Mouse (Mus musculus): ENCODE measurements around the gene P3h4. TPM values are rescaled to one million over a fixed set of nuclear protein-coding genes. Genes with fewer than 3 reads are reported as not detected.

P3h4 gene
- total and polyA plus RNA-seq, 3 experiments = not detected

- dilution Hi-C loops (cut with MboI; ENCODE audit: extremely low pct_ligation_motif_present, extremely low pct_unique_long_range_greater_than_20kb, low sequenced_read_pairs) = no loop called here
- H3K9ac ChIP-seq (ENCODE audit: insufficient read depth, low read depth) = no peak overlapping the region
Observed at GRCm38 (mm10) chr11:100393733-100394132, 20.9 kb downstream of the P3h4 start.

GRCm38 (mm10) chr11:100392958-100393357 is 21.7 kb downstream of the P3h4 start:
- Histone ChIP-seq H3K4me2 (ENCODE audit: insufficient read depth, low read depth, poor library complexity, severe bottlenecking) (no peak overlapping the region), H3K4me3 (replicated peaks in 1 of 3; ENCODE audit: low read depth in 2 of 3, low read length in 2 of 3, poor library complexity in 1 of 3) (no peak overlapping the region), H3K27me3 (replicated peaks) (peaks cover 88% of the 10 kb centered on the region), H3K9me3 (replicated peaks; ENCODE audit: low read length) (no peaks in the 10 kb centered on the region), H3K27ac (ENCODE audit: insufficient read depth, low read depth) (no peak overlapping the region), H3K9ac (ENCODE audit: insufficient read depth, low read depth) (no peak overlapping the region), H3K79me2 (replicated peaks; ENCODE audit: control insufficient read depth, extremely low read depth, insufficient read depth, poor library complexity, severe bottlenecking) (no peaks in the 10 kb centered on the region), H3K4me1 (ENCODE audit: control insufficient read depth in 1 of 2, insufficient read depth in 2 of 2) (peaks cover 22 to 33% of the 10 kb centered on the region in 2 experiments), H3K36me3 (replicated peaks in 1 of 2; ENCODE audit: control insufficient read depth in 1 of 2, insufficient read depth in 1 of 2, low read length in 1 of 2) (no peaks in the 10 kb centered on the region)
- in situ Hi-C loops (cut with MboI; ENCODE audit: low pct_ligation_motif_present, low pct_unique_long_range_greater_than_20kb, low sequenced_read_pairs) (no loop called here), dilution Hi-C loops (cut with MboI; ENCODE audit: extremely low pct_ligation_motif_present, extremely low pct_unique_long_range_greater_than_20kb, low sequenced_read_pairs) (no loop called here)
- DNase-seq (ENCODE audit: extremely low read depth) = no peak
- TF ChIP-seq USF1 (IDR thresholded peaks at IDR 0.05; ENCODE audit: low read depth, low read length) (no peak), ZNF384 (IDR thresholded peaks at IDR 0.05; ENCODE audit: low read depth, low read length) (no peak), MAX (IDR thresholded peaks at IDR 0.05; ENCODE audit: low read length) (no peak)

More at GRCm38 (mm10) chr11:100393733-100394132, 20.9 kb downstream of the P3h4 start:
- Histone ChIP-seq H3K9me3 (replicated peaks; ENCODE audit: low read length) (no peaks in the 10 kb centered on the region), H3K4me2 (ENCODE audit: insufficient read depth, low read depth, poor library complexity, severe bottlenecking) (0 out of 2 replicates have a peak overlapping the region, but pooled peaks have one; percentile 1), H3K36me3 (replicated peaks in 1 of 2; ENCODE audit: control insufficient read depth in 1 of 2, insufficient read depth in 1 of 2, low read length in 1 of 2) (no peaks in the 10 kb centered on the region), H3K79me2 (replicated peaks; ENCODE audit: control insufficient read depth, extremely low read depth, insufficient read depth, poor library complexity, severe bottlenecking) (no peaks in the 10 kb centered on the region), H3K4me1 (ENCODE audit: control insufficient read depth in 1 of 2, insufficient read depth in 2 of 2) (peaks cover 22 to 33% of the 10 kb centered on the region in 2 experiments), H3K4me3 (replicated peaks in 1 of 3; ENCODE audit: low read depth in 2 of 3, low read length in 2 of 3, poor library complexity in 1 of 3) (no peak overlapping the region), H3K27ac (ENCODE audit: insufficient read depth, low read depth) (no peak overlapping the region), H3K27me3 (replicated peaks) (peaks cover 89% of the 10 kb centered on the region)
- TF ChIP-seq CHD2 (IDR thresholded peaks at IDR 0.05; ENCODE audit: low read length) (no peak), EP300 (IDR thresholded peaks at IDR 0.05; ENCODE audit: low read length) (peak; percentile 56; the same call in 1 of the 2 replicates), JUN (IDR thresholded peaks at IDR 0.05; ENCODE audit: insufficient read depth, low read depth, low read length) (0 out of 2 replicates have a peak, but pooled peaks have one; percentile 28), SMC3 (IDR thresholded peaks at IDR 0.05; ENCODE audit: low read depth, low read length) (no peak), MAZ (IDR thresholded peaks at IDR 0.05; ENCODE audit: low read depth, low read length) (no peak), ZKSCAN1 (IDR thresholded peaks at IDR 0.05; ENCODE audit: borderline replicate concordance, low read depth, low read length) (no peak), BHLHE40 (IDR thresholded peaks at IDR 0.05; ENCODE audit: low read depth, low read length) (0 out of 2 replicates have a peak, but pooled peaks have one; percentile 28), ETS1 (conservative IDR thresholded peaks at IDR 0.05; ENCODE audit: low read depth, low read length) (peak; percentile 33; the same call in 1 of the 2 replicates), JUND (conservative IDR thresholded peaks at IDR 0.05; ENCODE audit: low read depth, low read length) (peak; percentile 70), NRF1 (IDR thresholded peaks at IDR 0.05; ENCODE audit: low read depth, low read length) (no peak), RAD21 (IDR thresholded peaks at IDR 0.05; ENCODE audit: low read depth, low read length) (no peak), TCF12 (IDR thresholded peaks at IDR 0.05; ENCODE audit: low read depth, low read length) (0 out of 2 replicates have a peak, but pooled peaks have one; percentile 16), MXI1 (IDR thresholded peaks at IDR 0.05; ENCODE audit: low read depth, low read length) (no peak)
- in situ Hi-C loops (cut with MboI; ENCODE audit: low pct_ligation_motif_present, low pct_unique_long_range_greater_than_20kb, low sequenced_read_pairs) = no loop called here
- peak; percentile 52 for DNase-seq (ENCODE audit: extremely low read depth)
